Mouse (Mus musculus): ENCODE results near the gene Nubp1. TPM values are rescaled to one million over a fixed set of nuclear protein-coding genes. Genes with fewer than 3 reads are reported as not detected.

Gene Nubp1
- polyA plus RNA-seq, 1 experiment = 3.6 TPM

DNA sequence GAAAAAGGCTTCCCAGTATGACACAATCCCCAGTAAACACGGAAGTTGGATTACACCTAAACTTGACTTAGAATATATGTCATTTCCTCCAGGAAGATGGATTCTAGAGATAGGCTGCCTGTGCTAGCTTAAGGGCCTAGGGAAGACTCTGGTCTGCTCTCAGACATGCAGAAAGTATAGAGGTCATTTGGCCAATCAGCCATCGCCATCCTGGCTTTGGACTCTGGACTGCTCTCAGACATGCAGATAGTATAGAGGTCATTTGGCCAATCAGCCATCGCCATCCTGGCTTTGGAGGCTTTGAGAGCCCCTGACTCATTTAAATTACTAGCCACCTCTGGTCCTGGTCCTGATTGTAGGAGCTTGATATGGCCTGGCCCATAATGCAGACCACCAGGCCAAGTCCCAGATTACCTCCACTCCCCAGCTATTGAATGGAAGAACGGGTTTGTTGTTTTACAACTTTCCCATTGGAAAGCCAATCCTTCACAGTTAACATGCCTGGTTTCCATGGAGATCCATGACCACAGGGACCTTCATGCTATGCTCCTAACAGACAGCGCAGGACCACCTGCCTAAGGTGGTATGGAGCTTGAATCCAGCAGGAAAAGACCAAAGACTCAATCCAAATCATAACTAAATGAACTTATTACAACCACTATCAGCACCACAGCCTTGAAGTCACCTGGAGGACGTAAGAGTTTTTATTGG lies 42.3 kb downstream of the Nubp1 start:
- no peaks in the 10 kb centered on the region for H3K27me3 ChIP-seq (ENCODE audit: control insufficient read depth)
- no peaks in the 10 kb centered on the region for H3K4me1 ChIP-seq (ENCODE audit: control insufficient read depth)
- no peak for TF ChIP-seq TAL1 (IDR thresholded peaks at IDR 0.05; ENCODE audit: low read length)
- no peak for TF ChIP-seq GATA1 (IDR thresholded peaks at IDR 0.05; ENCODE audit: low read length)
- H3K36me3 ChIP-seq (ENCODE audit: control insufficient read depth) = no peaks in the 10 kb centered on the region
- H3K4me3 ChIP-seq (replicated peaks) = no peak overlapping the region
- H3K9me3 ChIP-seq (ENCODE audit: control insufficient read depth, low read length) = no peaks in the 10 kb centered on the region

DNA sequence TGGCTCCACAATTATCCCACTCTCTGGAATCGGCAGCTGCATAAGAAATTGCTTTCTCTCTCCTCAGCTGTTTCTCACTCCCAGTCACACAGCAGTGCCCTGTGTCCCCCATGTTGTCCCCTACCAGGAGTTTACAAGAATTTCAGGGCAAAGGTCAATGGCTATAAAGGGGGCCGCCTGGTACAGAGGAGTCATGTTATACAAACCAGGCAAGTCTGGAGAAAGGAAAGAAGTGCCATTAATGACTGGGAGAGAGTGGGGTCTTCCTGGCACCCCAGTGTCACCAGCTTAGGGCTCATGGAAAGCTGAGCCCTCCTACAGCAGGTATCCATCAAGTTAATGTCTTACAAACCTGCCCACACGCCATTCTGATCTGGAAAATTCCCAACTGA lies 42.8 kb downstream of the Nubp1 start:
- TF ChIP-seq TAL1 (IDR thresholded peaks at IDR 0.05; ENCODE audit: low read length) (no peak), GATA1 (IDR thresholded peaks at IDR 0.05; ENCODE audit: low read length) (no peak)
- no peaks in the 10 kb centered on the region for H3K4me1 ChIP-seq (ENCODE audit: control insufficient read depth)
- no peaks in the 10 kb centered on the region for H3K9me3 ChIP-seq (ENCODE audit: control insufficient read depth, low read length)
- no peak overlapping the region for H3K4me3 ChIP-seq (replicated peaks)
- H3K36me3 ChIP-seq (ENCODE audit: control insufficient read depth) = no peaks in the 10 kb centered on the region
- no peaks in the 10 kb centered on the region for H3K27me3 ChIP-seq (ENCODE audit: control insufficient read depth)

DNA sequence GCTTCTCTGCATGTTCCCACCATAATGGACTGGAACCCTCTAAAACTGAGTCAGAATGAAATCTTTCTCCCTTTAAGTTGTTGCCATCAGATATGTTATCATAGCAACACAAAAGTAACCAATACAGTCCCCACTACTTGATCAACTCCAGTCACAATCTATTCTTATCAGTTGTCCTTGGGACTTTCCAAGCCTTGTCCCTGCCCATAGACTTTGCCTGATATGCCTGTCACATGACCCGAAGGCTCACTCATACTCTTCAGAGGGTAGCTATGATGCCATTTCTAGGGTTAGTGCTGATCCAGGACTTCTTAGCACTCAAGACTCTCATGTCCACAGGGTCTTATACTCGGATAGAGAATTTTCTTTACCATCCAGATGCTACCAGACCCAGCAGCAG lies 48.4 kb downstream of the Nubp1 start:
- TF ChIP-seq GATA1 (IDR thresholded peaks at IDR 0.05; ENCODE audit: low read length) = no peak
- TF ChIP-seq TAL1 (IDR thresholded peaks at IDR 0.05; ENCODE audit: low read length) = no peak
- H3K27me3 ChIP-seq (ENCODE audit: control insufficient read depth) = no peaks in the 10 kb centered on the region
- no peaks in the 10 kb centered on the region for H3K36me3 ChIP-seq (ENCODE audit: control insufficient read depth)
- no peaks in the 10 kb centered on the region for H3K4me1 ChIP-seq (ENCODE audit: control insufficient read depth)
- H3K4me3 ChIP-seq (replicated peaks) = no peak overlapping the region
- H3K9me3 ChIP-seq (ENCODE audit: control insufficient read depth, low read length) = no peaks in the 10 kb centered on the region

GRCm38 (mm10) chr16:10461178-10461577 lies 49.4 kb downstream of the Nubp1 start:
- Histone ChIP-seq H3K4me3 (replicated peaks) (no peak overlapping the region), H3K27me3 (ENCODE audit: control insufficient read depth) (no peaks in the 10 kb centered on the region), H3K36me3 (ENCODE audit: control insufficient read depth) (no peaks in the 10 kb centered on the region), H3K9me3 (ENCODE audit: control insufficient read depth, low read length) (no peaks in the 10 kb centered on the region), H3K4me1 (ENCODE audit: control insufficient read depth) (no peaks in the 10 kb centered on the region)
- TF ChIP-seq TAL1 (IDR thresholded peaks at IDR 0.05; ENCODE audit: low read length) = no peak
- TF ChIP-seq GATA1 (IDR thresholded peaks at IDR 0.05; ENCODE audit: low read length) = no peak

- Histone ChIP-seq H3K9me3 (ENCODE audit: control insufficient read depth, low read length) (no peaks in the 10 kb centered on the region), H3K4me3 (replicated peaks) (no peak overlapping the region), H3K27me3 (ENCODE audit: control insufficient read depth) (no peaks in the 10 kb centered on the region), H3K36me3 (ENCODE audit: control insufficient read depth) (no peaks in the 10 kb centered on the region), H3K4me1 (ENCODE audit: control insufficient read depth) (no peaks in the 10 kb centered on the region)
- TF ChIP-seq TAL1 (IDR thresholded peaks at IDR 0.05; ENCODE audit: low read length) (no peak), GATA1 (IDR thresholded peaks at IDR 0.05; ENCODE audit: low read length) (no peak)
Measured at GRCm38 (mm10) chr16:10465011-10465681, 53.4 kb downstream of the Nubp1 start.

GRCm38 (mm10) chr16:10467391-10468107 lies 55.8 kb downstream of the Nubp1 start:
- H3K36me3 ChIP-seq (ENCODE audit: control insufficient read depth) = no peaks in the 10 kb centered on the region
- no peaks in the 10 kb centered on the region for H3K4me1 ChIP-seq (ENCODE audit: control insufficient read depth)
- no peaks in the 10 kb centered on the region for H3K9me3 ChIP-seq (ENCODE audit: control insufficient read depth, low read length)
- TF ChIP-seq TAL1 (IDR thresholded peaks at IDR 0.05; ENCODE audit: low read length) = no peak
- TF ChIP-seq GATA1 (IDR thresholded peaks at IDR 0.05; ENCODE audit: low read length) = no peak
- no peaks in the 10 kb centered on the region for H3K27me3 ChIP-seq (ENCODE audit: control insufficient read depth)
- no peak overlapping the region for H3K4me3 ChIP-seq (replicated peaks)

DNA sequence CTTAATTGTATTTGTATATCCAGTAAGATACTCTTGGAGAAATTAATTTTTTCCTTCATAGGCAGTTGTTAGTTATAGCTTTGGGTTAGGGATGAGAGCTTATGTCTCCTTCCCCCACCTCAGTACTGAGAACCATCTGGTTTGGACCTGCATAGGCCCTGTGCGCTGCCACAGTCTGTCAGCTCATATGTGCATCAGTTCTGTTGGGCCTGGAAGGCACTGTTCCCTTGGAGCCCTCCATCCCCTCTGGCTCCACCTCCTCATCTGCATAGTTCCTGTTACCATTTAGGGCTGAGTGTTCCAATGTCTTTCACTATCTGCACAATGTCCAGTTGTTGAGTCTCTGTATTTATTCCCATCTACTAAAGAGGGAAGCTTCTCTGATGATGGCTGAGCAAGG lies 56.5 kb downstream of the Nubp1 start:
- H3K4me1 ChIP-seq (ENCODE audit: control insufficient read depth) = no peaks in the 10 kb centered on the region
- no peak overlapping the region for H3K4me3 ChIP-seq (replicated peaks)
- H3K27me3 ChIP-seq (ENCODE audit: control insufficient read depth) = no peaks in the 10 kb centered on the region
- H3K9me3 ChIP-seq (ENCODE audit: control insufficient read depth, low read length) = no peaks in the 10 kb centered on the region
- H3K36me3 ChIP-seq (ENCODE audit: control insufficient read depth) = no peaks in the 10 kb centered on the region
- TF ChIP-seq GATA1 (IDR thresholded peaks at IDR 0.05; ENCODE audit: low read length) (no peak), TAL1 (IDR thresholded peaks at IDR 0.05; ENCODE audit: low read length) (no peak)

- H3K9me3 ChIP-seq (ENCODE audit: control insufficient read depth, low read length) = no peaks in the 10 kb centered on the region
- H3K36me3 ChIP-seq (ENCODE audit: control insufficient read depth) = no peaks in the 10 kb centered on the region
- no peaks in the 10 kb centered on the region for H3K27me3 ChIP-seq (ENCODE audit: control insufficient read depth)
- no peak overlapping the region for H3K4me3 ChIP-seq (replicated peaks)
- H3K4me1 ChIP-seq (ENCODE audit: control insufficient read depth) = no peaks in the 10 kb centered on the region
- TF ChIP-seq TAL1 (IDR thresholded peaks at IDR 0.05; ENCODE audit: low read length) (no peak), GATA1 (IDR thresholded peaks at IDR 0.05; ENCODE audit: low read length) (no peak)
Measured at GRCm38 (mm10) chr16:10471950-10472349, 60.2 kb downstream of the Nubp1 start.

Other genes starting within 250 kb of the Nubp1 start
- 0.12 TPM in 1 of 2 replicates, not detected in the other for gene Rpl39l, start 241.7 kb upstream of the Nubp1 start, polyA plus RNA-seq (2012)
- gene Atf7ip2, start 219.2 kb upstream of the Nubp1 start, polyA plus RNA-seq (2012) = not detected in 2 replicates
- not detected in 2 replicates for gene Emp2, start 98.0 kb upstream of the Nubp1 start, polyA plus RNA-seq (2012)
- gene Tekt5, start 16.5 kb upstream of the Nubp1 start, polyA plus RNA-seq (2012) = not detected in 2 replicates
- not detected in 2 replicates for gene Tvp23a, start 35.4 kb downstream of the Nubp1 start, polyA plus RNA-seq (2012)
- not detected in 2 replicates for gene Ciita, start 68.1 kb downstream of the Nubp1 start, polyA plus RNA-seq (2012)
- gene Dexi, start 131.1 kb downstream of the Nubp1 start, polyA plus RNA-seq (2012) = 1.1 and 1.6 TPM in 2 replicates
- 0.99 and 1.1 TPM in 2 replicates for gene Clec16a, start 133.4 kb downstream of the Nubp1 start, polyA plus RNA-seq (2012)